Mouse (Mus musculus): ENCODE data around the gene Mkln1.

The Mkln1 gene

DNA sequence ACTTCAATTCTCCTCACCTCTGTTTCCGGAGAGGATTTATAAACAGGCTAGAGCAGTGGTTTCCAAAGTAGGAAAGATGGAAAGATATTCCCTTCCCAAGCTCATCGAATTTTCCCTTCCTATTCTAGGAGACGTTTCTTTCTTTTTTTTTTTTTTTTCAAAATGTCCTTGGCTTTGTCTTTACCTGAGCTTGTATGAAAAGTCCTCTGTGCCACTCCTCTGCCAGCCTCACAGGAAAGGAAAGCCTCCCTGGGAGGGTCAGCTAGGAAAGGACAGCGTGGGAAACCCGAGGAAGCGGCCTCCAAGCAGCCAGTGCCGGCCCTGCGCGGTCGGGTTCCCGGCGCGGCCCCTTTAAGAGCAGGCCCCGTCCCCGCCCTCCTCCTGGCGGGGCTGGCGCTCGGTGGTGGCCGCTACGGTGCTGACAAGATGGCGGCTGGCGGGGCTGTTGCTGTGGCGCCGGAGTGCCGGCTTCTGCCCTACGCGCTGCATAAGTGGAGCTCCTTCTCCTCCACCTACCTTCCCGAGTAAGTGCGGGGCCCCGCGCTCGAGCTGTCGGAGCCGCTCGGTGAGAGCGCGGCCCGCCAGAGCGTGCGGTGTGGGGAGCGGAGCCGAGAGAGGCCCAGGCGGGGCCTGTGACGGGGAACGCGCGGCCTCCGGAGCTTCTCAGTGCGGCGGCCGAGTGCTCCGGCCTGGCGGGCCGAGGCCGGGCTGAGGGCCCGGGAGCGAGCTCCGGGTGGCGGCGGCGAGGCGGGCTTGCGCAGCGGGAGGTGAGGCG, at the start of gene Mkln1:
Gene Mkln1 (plus strand): TSS at position 305 of the 775 bp plus-strand sequence.
- peak; percentile 92 for DNase-seq

DNA sequence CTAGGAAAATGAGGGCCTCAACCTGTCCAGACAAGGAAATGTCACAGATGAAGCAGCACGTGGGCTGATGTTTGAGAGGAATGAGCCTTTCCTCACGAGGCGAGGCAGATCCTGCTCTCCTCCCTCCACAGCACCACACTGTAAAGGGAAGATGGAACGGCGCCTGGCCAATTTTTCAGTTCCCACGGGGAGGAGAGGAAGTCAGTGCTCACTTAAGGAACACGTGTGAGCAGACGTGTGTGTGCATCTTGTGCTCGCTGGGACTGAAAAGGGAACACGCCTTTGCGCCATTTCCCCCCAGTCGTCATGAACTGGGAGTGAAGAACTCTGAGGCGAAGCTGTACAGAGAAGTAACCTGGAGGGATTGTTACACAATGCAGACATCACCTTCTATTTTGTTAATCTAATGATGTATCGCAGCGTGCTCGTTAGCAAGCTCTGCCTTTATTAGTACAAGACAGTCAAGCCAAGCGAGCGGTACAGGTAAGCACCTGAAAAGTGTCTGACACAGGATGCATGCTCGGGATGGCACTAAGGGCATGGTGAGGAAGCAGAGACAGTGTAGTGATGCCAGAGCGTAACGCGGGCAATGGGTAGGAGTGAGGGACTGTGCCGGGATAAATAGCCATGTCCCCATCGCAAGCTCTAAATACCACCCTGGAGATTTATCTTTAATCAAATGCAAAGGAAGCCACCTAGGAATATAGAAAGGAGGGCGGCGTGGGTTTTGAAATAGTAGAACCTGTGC, 41.9 kb upstream of the Mkln1 start:
- peak; percentile 15 for DNase-seq

DNA sequence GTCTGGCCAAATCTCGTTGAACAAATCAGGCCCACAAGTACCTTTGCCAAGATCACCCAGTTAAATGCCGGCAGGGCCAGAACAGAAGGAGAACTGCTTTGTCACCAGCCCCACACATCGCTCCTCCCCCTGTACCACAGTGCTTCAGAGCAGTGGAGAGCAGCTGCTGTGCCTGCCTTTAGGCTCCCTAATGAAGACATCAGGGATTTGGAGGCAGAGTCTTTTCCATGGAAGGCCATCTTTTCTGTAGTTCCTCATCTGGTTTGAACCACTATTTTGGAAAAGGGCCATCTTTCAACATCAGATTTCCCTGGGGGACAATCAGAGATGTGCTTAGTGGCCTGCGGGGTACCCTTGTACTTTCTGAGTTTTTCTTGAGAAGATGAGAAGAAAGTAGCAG, 41.2 kb upstream of the Mkln1 start:
- peak; percentile 60 for DNase-seq

DNA sequence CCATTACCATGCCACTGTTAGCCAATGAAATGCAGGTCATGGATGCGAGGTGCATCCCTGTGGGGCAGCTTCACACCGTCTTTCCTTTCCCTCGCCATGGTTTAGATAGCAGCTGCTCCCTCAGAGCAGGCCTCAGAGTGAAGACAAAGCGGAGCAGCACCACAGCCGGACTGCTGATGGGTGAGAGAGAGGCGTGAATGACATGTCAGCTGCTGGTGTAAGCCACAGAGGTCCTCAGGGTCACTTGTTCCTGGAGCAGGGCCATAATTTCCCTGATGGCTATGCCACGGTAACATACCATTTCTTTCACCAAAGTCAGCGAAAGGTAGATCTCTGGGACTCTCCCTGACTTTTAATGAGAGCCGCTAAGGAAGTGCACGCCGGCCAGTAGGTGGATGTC, 35.9 kb upstream of the Mkln1 start:
- no peak for DNase-seq

DNA sequence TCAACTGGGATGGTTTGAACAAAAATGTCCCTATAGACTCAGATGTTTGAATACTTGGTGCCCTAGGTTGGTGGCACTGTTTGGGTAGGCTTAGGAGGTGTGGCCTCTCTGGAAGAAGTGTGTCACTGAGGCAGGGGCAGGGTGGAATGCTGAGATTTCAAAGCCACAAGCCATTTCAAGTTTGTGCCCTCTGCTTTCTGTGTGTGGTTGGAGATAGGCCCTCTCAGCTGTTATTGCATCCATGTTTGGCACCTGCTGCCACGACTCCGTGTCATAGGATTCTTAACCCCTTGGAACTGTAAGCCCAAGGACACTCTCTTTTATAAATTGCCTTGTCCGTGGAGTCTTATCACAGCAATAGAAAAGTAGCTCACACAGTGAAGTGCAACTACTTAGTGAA, 34.1 kb upstream of the Mkln1 start:
- DNase-seq: no peak

DNA sequence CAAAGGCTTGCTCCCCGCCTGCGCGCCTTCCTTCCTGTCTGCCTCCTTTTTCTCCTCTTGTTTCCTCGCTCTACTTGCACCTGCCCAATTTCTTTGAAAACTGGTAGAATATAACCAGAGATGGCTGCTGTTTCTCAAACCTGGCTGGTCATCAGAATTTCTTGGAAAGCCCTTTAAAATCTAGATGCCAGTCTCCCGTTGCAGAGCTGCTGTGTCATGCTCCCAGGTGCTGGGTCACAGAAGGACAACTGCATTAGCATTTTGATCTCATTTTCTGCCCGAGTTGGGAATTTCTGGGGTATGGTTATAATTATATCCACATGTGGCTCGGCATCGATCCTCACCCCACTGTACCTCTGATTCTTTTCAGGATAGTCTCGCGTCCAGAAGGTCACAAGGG, 30.6 kb upstream of the Mkln1 start:
- DNase-seq: no peak

DNA sequence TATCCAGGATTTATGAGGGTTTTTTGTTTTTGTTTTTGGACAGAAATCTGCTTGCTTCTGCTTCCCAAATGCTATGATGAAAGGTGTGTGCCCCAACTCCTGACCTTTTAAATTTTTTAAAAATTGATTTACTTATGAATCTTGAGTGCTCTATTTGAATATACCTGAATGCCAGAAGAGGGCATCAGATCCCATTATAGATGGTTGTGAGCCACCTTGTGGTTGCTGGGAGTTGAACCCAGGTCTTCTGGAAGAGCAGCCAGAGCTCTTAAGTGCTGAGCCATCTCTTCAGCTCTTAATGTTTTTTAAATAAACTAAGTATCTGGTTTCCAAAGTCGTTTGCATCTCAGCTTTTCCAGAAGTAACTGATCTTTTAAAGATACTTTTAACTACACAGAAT, 30.0 kb upstream of the Mkln1 start:
- no peak for DNase-seq

DNA sequence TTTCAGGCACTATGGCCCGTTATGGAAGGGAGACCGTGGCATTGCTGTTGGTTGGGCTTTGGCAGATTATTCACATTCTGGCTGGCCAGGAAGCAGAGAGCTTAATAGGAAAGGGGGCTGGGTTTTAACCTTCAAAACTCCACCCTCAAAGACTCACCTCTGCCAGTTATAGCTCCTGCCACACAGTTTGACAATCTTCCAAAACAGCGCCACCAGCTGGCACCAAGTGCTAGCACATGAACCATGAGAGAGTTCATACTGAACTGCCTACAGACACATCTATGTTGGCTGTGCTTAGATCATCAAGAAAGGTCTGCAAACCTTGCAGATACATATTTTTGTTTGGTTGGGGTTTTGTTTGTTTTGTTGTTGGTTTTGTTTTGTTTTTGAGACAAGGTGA, 28.7 kb upstream of the Mkln1 start:
- peak; percentile 65 for DNase-seq

DNA sequence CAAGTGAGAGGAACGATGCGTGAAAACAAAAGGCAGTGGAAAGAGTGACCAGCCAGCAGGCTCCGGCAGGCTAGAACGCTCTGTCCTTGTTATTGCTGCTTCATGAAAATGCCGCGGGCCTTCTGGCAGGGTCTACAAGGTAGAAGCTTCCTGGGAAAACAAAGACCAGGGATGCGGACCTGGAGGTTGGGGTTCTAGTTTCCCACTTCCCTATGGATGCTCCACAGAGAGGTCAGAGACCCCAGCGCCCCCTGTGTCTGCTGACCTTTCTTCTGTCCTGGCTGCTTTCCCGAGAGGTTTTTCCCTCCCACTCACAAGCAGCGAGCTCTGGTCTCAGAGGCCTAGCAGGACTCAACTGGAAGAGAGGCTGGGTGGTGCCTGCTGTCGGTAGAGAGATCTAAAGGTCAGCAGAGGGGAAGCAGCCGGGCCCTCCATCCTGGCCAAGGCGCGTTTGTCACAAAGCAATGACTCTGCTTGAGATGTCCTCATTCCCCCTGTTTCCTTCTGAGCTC, 27.9 kb upstream of the Mkln1 start:
- peak; percentile 38 for DNase-seq

DNA sequence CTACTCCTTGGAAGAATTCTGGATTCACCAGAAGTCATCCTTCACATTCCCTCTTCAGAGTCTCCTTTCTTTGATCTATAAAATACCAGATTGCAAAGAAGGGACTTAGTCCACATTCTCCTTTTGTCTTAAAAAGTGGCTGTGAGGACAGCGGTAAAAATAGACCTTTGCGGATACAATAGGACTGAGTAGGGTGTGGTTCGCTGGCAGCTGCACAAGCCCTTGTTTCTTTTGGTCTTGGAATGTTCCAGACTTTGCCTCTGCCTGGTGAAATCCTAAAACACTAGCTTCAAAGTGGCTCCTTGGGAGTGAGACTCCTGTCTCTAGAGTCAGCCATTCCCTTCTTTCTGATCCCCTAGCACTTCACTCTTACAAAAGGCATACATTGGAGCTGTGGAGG, 27.4 kb upstream of the Mkln1 start:
- DNase-seq: peak; percentile 76

DNA sequence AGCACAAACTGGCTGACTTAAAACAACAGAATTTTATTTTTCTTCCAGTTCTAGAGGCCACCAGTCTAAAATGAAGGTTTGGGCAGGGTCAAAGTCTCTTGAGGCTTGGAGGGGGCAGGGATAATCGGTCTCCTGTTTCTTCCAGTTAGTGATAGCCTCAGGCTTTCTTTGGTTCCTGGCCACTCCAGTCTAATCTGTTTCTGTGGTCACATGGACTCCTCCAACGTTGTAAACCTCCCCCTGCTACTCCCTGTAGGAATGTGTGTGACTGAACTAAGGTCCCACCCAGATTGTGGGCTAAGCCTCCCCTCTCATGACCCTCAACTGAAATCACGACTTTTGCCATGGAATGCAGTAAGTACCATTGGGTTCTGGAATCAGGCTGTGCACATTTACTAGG, 25.9 kb upstream of the Mkln1 start:
- DNase-seq: no peak

DNA sequence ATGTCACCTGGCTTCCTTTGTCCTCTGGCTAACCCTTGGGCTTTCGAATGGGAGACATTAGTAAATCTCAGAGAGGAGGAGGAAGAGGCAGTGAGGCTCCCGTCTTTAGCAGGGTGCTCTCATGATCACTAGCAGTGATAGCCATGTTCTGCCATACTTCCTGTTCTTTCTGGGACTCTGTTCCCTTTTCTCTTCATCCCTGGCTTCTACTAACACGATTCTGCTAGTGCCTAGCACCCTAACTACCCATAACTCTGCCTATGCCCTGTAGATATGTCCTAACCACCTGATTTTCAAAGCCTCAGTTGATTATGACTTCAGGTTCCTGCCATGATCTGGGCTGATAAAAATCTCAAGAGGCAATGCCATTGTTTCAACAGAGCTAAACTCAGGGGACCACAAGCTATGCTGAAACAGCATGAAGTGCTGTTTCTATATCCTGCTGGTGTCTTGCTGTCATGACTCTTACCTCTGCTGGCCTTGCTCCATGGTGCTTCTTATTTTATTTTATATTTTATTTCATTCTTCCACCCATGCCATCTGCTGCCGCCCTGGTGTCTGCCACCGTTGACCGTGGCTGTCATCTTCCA, 25.4 kb upstream of the Mkln1 start:
- no peak for DNase-seq

DNA sequence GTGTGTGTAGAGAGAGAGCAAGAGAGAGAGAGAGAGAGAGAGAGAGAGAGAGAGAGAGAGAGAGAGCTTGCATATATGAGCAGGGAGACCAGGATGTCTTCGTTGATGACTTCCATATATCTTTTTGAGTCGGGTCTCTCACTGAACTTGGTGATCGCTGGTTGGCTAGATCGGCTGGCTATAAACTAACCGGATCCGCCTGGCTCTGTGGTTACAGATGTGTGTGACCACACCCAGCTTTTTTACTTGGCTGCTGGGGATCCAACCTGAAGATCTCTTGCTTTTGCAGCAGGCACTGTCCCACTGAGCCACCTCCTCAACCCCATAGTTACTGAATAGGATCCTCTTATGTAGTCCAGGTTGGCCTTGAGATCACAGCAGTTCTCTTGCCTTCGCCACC, 15.5 kb upstream of the Mkln1 start:
- DNase-seq: no peak

DNA sequence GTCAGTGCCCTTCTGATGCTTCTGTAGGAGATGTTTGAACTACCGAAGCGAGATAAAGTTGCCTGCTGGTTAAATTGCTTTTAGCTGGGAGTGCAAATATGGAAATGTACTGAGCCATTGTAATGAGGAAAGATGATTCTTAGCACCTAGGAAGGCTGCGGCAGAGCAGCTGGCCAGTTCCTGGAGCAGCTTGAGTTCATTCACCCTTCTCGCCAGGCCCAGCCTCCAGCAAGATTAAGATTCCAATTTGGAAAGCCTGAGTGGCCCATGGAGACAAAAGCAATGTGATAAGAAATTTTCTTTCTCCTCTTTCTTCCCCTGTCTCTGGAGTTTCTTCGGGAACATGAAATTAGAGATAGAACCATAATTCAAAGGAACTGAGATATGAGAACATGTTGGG, 13.7 kb upstream of the Mkln1 start:
- DNase-seq: no peak

DNA sequence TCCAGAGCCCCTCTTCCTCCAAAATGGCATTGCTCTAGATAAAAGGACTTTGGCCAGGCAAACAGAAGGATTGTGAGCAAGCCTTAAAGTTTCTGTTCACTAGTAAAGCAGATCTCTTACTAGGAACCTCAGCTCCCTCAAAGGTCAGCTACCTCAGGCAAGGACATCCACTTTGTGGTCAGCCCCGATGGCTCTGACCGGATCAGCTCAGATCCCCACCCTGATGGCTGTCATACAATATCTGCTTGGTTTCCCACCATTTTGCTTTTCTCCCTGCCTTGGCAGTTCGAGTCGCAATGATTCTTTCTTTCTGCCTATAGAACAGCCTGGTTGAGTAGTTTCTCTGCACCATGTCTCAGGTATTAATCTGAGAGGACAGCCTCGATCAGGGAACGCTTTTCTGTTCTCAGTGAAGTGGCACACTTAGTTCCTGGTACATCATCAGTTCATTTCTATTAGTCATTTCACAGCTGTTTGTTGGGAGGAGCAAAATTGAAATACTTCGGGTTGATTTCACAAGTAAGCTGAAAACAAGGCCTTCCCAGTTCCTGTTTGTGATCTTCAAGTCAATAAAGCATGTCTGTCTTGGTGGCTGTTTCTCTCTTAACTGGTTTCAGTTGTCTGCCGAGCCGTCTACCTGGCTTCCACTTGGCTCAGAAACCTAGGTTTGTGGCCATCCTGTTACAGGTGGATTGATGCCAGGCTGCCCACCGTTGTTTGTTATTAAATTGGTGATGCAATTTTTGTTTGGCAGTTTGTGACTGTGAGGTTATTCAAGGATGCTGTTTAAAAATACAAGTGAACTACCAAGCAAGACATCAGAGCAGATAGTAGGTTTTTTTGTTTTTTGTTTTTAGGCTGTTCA, 13.0 kb upstream of the Mkln1 start:
- peak; percentile 37 for DNase-seq

DNA sequence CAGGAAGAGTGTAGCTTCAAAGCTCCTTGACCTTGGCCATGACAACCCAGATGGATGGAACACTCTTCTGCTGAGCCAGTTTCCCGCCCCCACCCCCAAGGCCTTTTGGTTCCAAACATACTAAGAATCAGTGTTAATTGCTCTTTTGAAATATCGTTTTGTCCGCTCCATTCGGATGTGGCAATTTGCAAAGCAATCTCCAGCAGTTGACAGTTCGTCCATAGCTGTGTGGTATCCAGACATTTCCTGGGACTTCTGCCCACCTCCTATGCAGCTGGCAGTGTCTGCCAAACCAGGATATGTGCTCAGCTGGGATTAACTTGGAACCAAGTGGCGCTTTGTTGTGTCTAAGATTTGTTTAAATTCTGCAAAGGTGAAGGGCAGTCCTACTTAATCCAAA, 8.8 kb upstream of the Mkln1 start:
- DNase-seq: no peak

DNA sequence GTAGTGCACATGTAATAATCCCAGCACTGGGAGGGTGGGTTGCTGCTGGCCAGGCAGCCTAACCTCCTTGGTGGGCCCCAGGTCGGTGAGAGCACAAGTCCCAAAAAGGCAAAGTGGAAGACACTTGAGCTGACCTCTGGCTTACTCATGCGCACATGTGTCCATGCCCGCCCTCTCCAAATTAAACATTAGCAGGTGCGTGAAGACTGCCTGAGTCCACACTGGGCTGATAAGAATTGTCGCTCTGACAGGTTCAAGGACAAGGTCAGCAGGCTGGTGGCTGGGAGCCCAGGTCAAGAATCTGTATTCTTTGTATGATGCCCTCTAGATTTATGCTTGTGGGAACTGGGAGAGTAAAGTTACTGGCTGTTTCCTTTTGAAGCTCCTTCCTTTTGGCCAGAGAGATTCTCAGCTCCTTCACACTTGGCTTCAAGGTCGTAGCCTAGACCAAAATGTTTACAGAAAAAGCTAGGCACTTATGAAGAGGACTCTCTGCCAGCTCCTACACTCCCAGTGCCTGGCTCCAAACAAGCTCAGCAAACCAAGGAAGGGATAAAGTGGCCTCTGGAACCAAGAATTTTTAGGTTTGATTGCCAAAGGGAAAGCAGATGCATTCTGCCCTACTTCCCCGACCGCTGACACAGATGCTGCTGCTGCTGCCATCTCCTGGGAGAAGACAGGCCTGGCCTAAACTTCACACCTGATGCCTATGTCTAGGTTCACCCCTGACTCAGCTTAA, 8.1 kb upstream of the Mkln1 start:
- peak; percentile 79 for DNase-seq

DNA sequence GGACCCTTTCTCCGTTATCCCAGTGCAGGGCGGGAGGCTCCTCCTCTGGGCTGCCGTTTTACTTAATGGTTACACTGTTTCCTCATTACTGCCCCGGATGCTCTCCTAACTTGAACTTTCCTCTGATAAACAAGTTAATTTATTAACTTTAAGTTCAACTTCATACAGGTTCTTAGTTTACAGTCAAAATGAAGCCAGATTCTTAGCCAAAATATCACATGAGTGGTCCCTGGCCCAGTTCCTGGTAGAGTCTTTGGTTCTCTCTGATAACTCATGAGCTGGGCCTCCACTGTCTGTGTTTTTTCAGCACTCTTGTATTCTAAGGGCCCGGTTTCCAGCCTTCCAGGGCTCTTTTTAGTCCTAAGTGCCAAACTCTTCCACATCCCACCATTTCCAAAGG, 5.7 kb upstream of the Mkln1 start:
- no peak for DNase-seq

DNA sequence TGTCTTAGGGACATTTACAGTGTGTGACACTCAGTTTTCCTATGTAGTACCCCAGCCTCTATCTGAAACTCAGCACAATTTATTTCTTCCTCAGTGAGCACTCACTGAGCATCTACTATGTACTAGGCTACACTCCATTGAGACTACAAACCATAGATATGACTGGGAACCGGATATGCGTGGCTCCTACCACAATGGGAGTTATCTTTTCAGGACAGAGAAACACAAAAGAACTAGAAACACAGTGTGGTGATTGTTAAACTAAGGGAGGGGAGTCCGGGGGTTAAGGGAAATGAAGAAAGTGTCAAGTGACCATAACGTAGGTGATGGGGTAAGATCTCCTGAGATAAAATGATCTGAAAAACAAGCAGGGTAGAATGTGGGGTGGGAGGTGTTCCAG, 2.4 kb upstream of the Mkln1 start:
- DNase-seq: no peak

DNA sequence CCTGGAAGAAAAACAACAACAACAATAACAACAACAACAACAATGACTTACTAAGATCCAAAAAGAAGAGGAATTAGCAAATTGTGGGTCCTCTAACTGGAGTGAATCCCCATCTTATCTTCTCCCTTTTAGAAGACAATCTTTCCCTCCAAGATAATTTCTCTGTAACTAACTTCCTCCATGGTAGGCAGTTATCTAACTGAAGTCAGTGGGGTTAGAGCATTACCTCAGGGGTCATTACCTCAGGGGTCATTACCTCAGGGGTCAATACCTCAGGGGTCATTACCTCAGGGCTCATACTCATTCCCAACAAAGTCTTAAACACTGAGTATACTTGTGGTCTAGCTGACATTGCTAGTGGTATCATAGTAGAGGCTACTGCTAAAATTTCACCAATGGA, 1.2 kb upstream of the Mkln1 start:
- no peak for DNase-seq

DNA sequence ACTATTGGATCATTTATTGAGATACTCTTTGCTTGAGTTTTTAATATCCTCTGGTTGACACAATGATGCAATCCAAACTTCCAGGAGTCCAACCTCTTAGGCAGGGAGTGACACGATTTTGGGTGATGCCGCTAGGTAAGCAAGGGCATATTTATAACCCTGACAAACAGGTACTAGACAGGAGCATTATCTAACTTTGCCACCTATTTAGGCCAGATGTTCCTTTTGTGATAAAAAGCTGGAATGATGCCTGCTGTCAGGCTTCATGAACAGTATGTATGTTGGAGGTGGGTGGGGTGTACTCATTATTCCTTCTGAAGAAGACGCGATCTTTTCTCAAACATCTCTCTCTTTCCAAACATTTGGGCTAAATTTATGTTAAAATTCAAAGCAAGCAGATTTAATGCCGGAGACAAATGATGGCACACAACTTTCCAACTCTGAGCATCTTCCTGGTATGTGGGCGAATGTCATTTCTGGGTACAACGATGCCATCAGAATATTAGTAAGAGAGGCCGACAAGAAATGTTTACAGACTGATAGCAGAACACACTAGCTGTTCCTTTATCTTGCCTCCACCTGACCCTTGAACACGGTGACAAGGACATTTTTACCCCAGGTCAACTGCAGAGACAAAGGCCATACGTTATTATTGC, 632 bp upstream of the Mkln1 start:
- DNase-seq: no peak

DNA sequence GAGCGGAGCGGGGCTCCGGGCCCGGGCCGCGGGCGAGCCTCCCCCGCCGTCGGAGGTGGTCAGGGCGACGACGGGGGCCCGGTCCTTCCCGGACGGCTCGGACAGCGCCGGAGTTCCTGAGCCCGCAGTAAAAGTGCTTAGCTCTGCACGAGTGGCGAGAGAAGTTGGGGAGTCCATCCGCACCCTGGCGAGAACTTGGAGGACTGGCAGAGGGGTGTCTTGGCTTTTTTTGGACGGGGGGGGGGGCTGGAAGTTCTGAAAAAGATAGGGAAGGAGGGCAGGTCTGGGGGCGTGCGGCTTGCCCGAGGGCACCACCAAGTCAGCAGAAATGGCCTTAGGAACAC, 643 bp downstream of the Mkln1 start:
- DNase-seq: no peak
